Mouse (Mus musculus) ES-E14 (cell line): ENCODE data around the gene Pmm2. TPM values are rescaled to one million over a fixed set of nuclear protein-coding genes. Genes with fewer than 3 reads are reported as not detected.

Experiments used
- DNase-seq: peaks from one replicate; pipeline ENCODE4 v3.0.0-alpha.2; 2013; ENCODE audit warnings: low read depth, low spot score
- H3K27ac ChIP-seq: 2 replicates; pipeline ENCODE4 v1.5.1; 2012; ENCODE audit warnings: low read depth, mild to moderate bottlenecking, low read length, moderate library complexity, mixed read lengths; ENCODE audit not compliant: poor library complexity, insufficient read depth, severe bottlenecking
- H3K36me3 ChIP-seq: 2 replicates; pipeline ENCODE4 v1.6.1; 2012; ENCODE audit warnings: mild to moderate bottlenecking, low read length, moderate library complexity, mixed read lengths; ENCODE audit not compliant: control insufficient read depth, poor library complexity, insufficient read depth, severe bottlenecking
- H3K4me1 ChIP-seq, 2 experiments: fragments of 150-350 bp in 1 of 2; sonication (generic) in 1 of 2; 2 replicates each; pipeline ENCODE4 v1.6.1; 2012; ENCODE audit warnings: low read length in 2 of 2, mild to moderate bottlenecking in 1 of 2, mixed read lengths in 1 of 2; ENCODE audit not compliant: control insufficient read depth in 2 of 2, insufficient read depth in 2 of 2, poor library complexity in 1 of 2
- H3K4me3 ChIP-seq, 2 experiments: fragments of 150-350 bp in 1 of 2; sonication (generic) in 1 of 2; 2 replicates each; pipeline ENCODE4 v1.5.1; 2012; ENCODE audit warnings: low read length in 2 of 2, low read depth in 1 of 2, mild to moderate bottlenecking in 1 of 2, mixed read lengths in 1 of 2; ENCODE audit not compliant: insufficient read depth in 1 of 2, poor library complexity in 1 of 2, severe bottlenecking in 1 of 2
- H3K9ac ChIP-seq: 2 replicates; pipeline ENCODE4 v1.6.1; 2012; ENCODE audit warnings: low read depth, mild to moderate bottlenecking, low read length, mixed read lengths; ENCODE audit not compliant: poor library complexity, insufficient read depth, severe bottlenecking
- H3K9me3 ChIP-seq: fragments of 150-350 bp; sonication (generic); 2 replicates; pipeline ENCODE4 v1.6.1; 2012; ENCODE audit warnings: low read depth, mild to moderate bottlenecking, low read length; ENCODE audit not compliant: control insufficient read depth, insufficient read depth
- CHD2 ChIP-seq: IDR thresholded peaks from 2 replicates; pipeline ENCODE4 v1.6.1; 2014; ENCODE audit warnings: mild to moderate bottlenecking, low read depth, low read length, inconsistent platforms
- HCFC1 ChIP-seq: IDR thresholded peaks from 2 replicates; pipeline ENCODE4 v1.6.1; 2012; ENCODE audit warnings: low read length, inconsistent platforms, borderline replicate concordance; ENCODE audit not compliant: insufficient read depth
- MAFK ChIP-seq: IDR thresholded peaks from 2 replicates; pipeline ENCODE4 v1.6.1; 2014; ENCODE audit warnings: mild to moderate bottlenecking, low read depth, low read length, inconsistent platforms; ENCODE audit not compliant: insufficient read depth
- ZC3H11A ChIP-seq: IDR thresholded peaks from 2 replicates; pipeline ENCODE4 v1.6.1; 2012; ENCODE audit warnings: low read depth, mild to moderate bottlenecking, inconsistent platforms, low read length, borderline replicate concordance
- ZNF384 ChIP-seq: IDR thresholded peaks from 2 replicates; pipeline ENCODE4 v1.6.1; 2012; ENCODE audit warnings: low read depth, low read length, inconsistent platforms
- in situ Hi-C, 2 experiments: fragments of 600-800 bp; cut with MboI; formaldehyde crosslinking; loops; one replicate each; pipeline ENCODE4 v1.15.1; 2025; ENCODE audit warnings: low sequenced_read_pairs in 2 of 2, inconsistent platforms in 1 of 2; ENCODE audit not compliant: unreplicated experiment in 2 of 2
- total RNA-seq: library from RNA; depleted of rRNA; stranded (reverse); fragments of 300-350 nt; gene quantifications from 2 replicates; pipeline ENCODE4 v1.2.3, GENCODE M21; 2012

Gene Pmm2
- total RNA-seq, 1 experiment, result 34.8 TPM

- Histone ChIP-seq H3K9ac (no peak overlapping the region), H3K4me1 (peaks cover 5 to 24% of the 10 kb centered on the region in 2 experiments), H3K9me3 (no peaks in the 10 kb centered on the region), H3K36me3 (peaks cover 7% of the 10 kb centered on the region), H3K4me3 (no peak overlapping the region), H3K27ac (no peak overlapping the region)
- TF ChIP-seq HCFC1 (no peak), ZC3H11A (no peak), CHD2 (no peak), MAFK (no peak), ZNF384 (no peak)
- in situ Hi-C loops, result loop anchor here (5.0 to 10.0 kb wide), 2 partner anchors 178 to 266 kb away; no protein-coding TSS in a partner anchor
- DNase-seq, result no peak
These were observed 35.3 kb downstream of the Pmm2 start for GRCm38 (mm10) chr16:8672811-8673210.

- TF ChIP-seq CHD2 (no peak), ZNF384 (no peak), ZC3H11A (no peak), MAFK (no peak), HCFC1 (no peak)
- no peak for DNase-seq
- peaks cover 2 to 18% of the 10 kb centered on the region in 2 experiments; a peak in 3 of 4 replicates for H3K4me1 ChIP-seq
- H3K4me3 ChIP-seq, result no peak overlapping the region
- in situ Hi-C loops, result loop anchor here (5.0 to 10.0 kb wide), 2 partner anchors 179 to 266 kb away; no protein-coding TSS in a partner anchor
- no peak overlapping the region for H3K9ac ChIP-seq
- no peaks in the 10 kb centered on the region for H3K9me3 ChIP-seq
- H3K36me3 ChIP-seq, result peaks cover 6% of the 10 kb centered on the region
- no peak overlapping the region for H3K27ac ChIP-seq
These were observed 35.9 kb downstream of the Pmm2 start for GRCm38 (mm10) chr16:8673343-8673742.

- H3K9me3 ChIP-seq, result no peaks in the 10 kb centered on the region
- no peak overlapping the region for H3K9ac ChIP-seq
- peaks cover under 1% of the 10 kb centered on the region; the same call in 1 of the 2 replicates for H3K36me3 ChIP-seq
- peak; percentile 98 for TF ChIP-seq ZC3H11A
- TF ChIP-seq MAFK, result no peak
- TF ChIP-seq HCFC1, result no peak; the same call in 1 of the 2 replicates
- no peak for TF ChIP-seq CHD2
- TF ChIP-seq ZNF384, result no peak
- H3K4me3 ChIP-seq, result no peak overlapping the region
- H3K27ac ChIP-seq, result no peak overlapping the region
- DNase-seq, result peak; percentile 86
- peaks cover 2 to 13% of the 10 kb centered on the region in 2 experiments; a peak in 3 of 4 replicates for H3K4me1 ChIP-seq
- in situ Hi-C loops, result loop anchor here (5.0 to 10.0 kb wide), 2 partner anchors 179 to 267 kb away; no protein-coding TSS in a partner anchor
These were observed 36.7 kb downstream of the Pmm2 start for GRCm38 (mm10) chr16:8674165-8674564.

- TF ChIP-seq ZC3H11A (no peak), ZNF384 (no peak), MAFK (no peak), CHD2 (no peak), HCFC1 (no peak)
- DNase-seq, result no peak
- in situ Hi-C loops, result loop anchor here (5.0 to 10.0 kb wide), 3 partner anchors 181 to 263 kb away; no protein-coding TSS in a partner anchor
These were observed 38.1 kb downstream of the Pmm2 start for GRCm38 (mm10) chr16:8675559-8675958.

GRCm38 (mm10) chr16:8676228-8676627 is 38.8 kb downstream of the Pmm2 start:
- Histone ChIP-seq H3K9ac (no peak overlapping the region), H3K9me3 (no peaks in the 10 kb centered on the region), H3K36me3 (no peaks in the 10 kb centered on the region), H3K4me3 (no peak overlapping the region), H3K27ac (no peak overlapping the region), H3K4me1 (no peaks in the 10 kb centered on the region)
- no peak for DNase-seq
- in situ Hi-C loops, result loop anchor here (5.0 to 10.0 kb wide), 3 partner anchors 181 to 264 kb away; no protein-coding TSS in a partner anchor
- no peak for TF ChIP-seq ZNF384
- TF ChIP-seq ZC3H11A, result no peak
- no peak for TF ChIP-seq HCFC1
- no peak for TF ChIP-seq MAFK
- no peak for TF ChIP-seq CHD2

More at GRCm38 (mm10) chr16:8675559-8675958, 38.1 kb downstream of the Pmm2 start:
- Histone ChIP-seq H3K4me3 (no peak overlapping the region), H3K9ac (no peak overlapping the region), H3K4me1 (peaks cover 0 to 1% of the 10 kb centered on the region in 2 experiments; a peak in 2 of 4 replicates), H3K9me3 (no peaks in the 10 kb centered on the region), H3K36me3 (no peaks in the 10 kb centered on the region), H3K27ac (no peak overlapping the region)
